Mouse (Mus musculus): ENCODE data around the gene Hmgcs1. TPM values are rescaled to one million over a fixed set of nuclear protein-coding genes. Genes with fewer than 3 reads are reported as not detected.
A peak's percentile ranks its signal among the peaks of the same experiment; 100 is the strongest.

Gene Hmgcs1
- total and polyA plus RNA-seq, 3 experiments = 16.7 to 35.4 (median 34.9) TPM

DNA sequence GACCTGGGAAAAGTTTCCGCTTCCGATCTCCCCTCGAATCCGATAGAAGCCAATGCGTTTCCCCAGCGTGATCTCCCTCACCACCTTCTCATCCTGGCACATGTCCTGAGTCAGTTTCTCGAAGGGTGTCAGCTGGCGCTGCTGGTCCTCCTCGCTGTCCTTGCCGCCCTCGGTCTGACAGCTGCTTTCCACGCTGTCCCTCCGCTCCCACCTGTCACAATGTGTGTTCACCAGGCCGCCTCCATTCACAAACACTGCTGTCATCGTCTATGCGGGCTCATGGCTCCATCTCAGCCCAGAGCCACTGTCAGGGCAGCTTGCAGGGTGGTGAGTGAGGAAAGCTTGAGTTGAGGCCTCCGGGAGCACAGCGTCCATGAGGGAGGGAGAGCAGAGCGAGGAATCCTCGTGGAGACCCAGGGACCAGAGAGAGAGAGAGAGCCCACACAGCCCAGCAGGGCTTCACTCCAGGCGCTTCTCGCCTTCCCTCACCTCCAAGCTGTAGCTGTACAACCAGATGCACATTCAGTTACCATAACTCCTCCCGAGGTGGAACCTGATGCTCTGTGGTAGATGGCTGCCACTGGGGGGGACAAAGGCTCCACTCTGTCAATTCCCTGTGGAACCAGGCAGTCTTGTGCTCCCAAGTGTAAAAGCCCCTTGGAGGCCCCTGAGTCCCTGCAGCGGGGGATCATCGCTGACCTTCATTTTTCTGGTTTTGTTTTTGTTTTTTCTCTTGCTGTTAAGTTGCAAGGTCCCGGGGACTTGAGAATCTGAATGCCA, 37.6 kb downstream of the Hmgcs1 start:
- Histone ChIP-seq H3K4me1 (ENCODE audit: control insufficient read depth, insufficient read depth, low read length) (no peaks in the 10 kb centered on the region; the same call in 1 of the 2 replicates), H3K4me3 (no peak overlapping the region), H3K27ac (no peak overlapping the region), H3K36me3 (ENCODE audit: control insufficient read depth, insufficient read depth, low read length) (no peaks in the 10 kb centered on the region), H3K79me2 (replicated peaks; ENCODE audit: control insufficient read depth, insufficient read depth, low read length) (no peaks in the 10 kb centered on the region), H3K9ac (ENCODE audit: low read depth, low read length) (no peak overlapping the region), H3K27me3 (ENCODE audit: control insufficient read depth, insufficient read depth, low read length) (no peaks in the 10 kb centered on the region)
- no peak for TF ChIP-seq CTCF (IDR thresholded peaks at IDR 0.05)
- TF ChIP-seq EP300 (IDR thresholded peaks at IDR 0.05; ENCODE audit: insufficient read depth, low read depth, low read length) = no peak
- intact Hi-C loops (cut with DNase I) = no loop called here
- 68% methylated on average over 26 of the region's 26 CpGs for WGBS
- no peak for DNase-seq

GRCm38 (mm10) chr13:119729406-119729805, 39.2 kb downstream of the Hmgcs1 start:
- H3K27me3 ChIP-seq (ENCODE audit: control insufficient read depth, insufficient read depth, low read length) = no peaks in the 10 kb centered on the region
- H3K9ac ChIP-seq (ENCODE audit: low read depth, low read length) = no peak overlapping the region
- no peak overlapping the region for H3K27ac ChIP-seq
- intact Hi-C loops (cut with DNase I) = no loop called here
- WGBS = 85% methylated on average over 7 of the region's 7 CpGs
- H3K79me2 ChIP-seq (replicated peaks; ENCODE audit: control insufficient read depth, insufficient read depth, low read length) = no peaks in the 10 kb centered on the region
- H3K36me3 ChIP-seq (ENCODE audit: control insufficient read depth, insufficient read depth, low read length) = no peaks in the 10 kb centered on the region
- H3K4me3 ChIP-seq = no peak overlapping the region
- DNase-seq = no peak
- TF ChIP-seq CTCF (IDR thresholded peaks at IDR 0.05) (no peak), EP300 (IDR thresholded peaks at IDR 0.05; ENCODE audit: insufficient read depth, low read depth, low read length) (no peak), POLR2A (IDR thresholded peaks at IDR 0.05; ENCODE audit: insufficient read depth, low read depth, low read length) (no peak)
- H3K4me1 ChIP-seq (ENCODE audit: control insufficient read depth, insufficient read depth, low read length) = no peaks in the 10 kb centered on the region; the same call in 1 of the 2 replicates

DNA sequence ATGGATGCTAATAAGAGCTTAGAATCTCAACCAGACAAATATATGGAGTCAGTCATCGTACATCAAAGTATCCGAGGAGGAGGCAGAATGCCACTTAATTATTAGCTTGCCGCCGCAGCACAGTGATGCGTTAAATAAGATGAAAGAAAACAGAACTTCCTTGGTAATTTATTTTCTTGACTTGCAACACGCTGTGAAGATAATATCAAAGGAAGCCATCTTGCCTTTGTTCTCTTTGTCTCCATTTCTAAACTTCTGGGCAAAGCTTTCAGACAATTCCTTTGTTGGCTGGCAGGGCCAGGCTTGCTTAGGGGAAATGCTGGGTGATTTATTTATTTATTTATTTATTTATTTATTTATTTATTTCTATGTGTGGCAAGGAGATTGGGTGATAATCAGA, 41.3 kb downstream of the Hmgcs1 start:
- no peaks in the 10 kb centered on the region for H3K36me3 ChIP-seq (ENCODE audit: control insufficient read depth, insufficient read depth, low read length)
- TF ChIP-seq EP300 (IDR thresholded peaks at IDR 0.05; ENCODE audit: insufficient read depth, low read depth, low read length) = no peak
- TF ChIP-seq POLR2A (IDR thresholded peaks at IDR 0.05; ENCODE audit: insufficient read depth, low read depth, low read length) = no peak
- TF ChIP-seq CTCF (IDR thresholded peaks at IDR 0.05) = no peak
- H3K79me2 ChIP-seq (replicated peaks; ENCODE audit: control insufficient read depth, insufficient read depth, low read length) = no peaks in the 10 kb centered on the region
- no peak overlapping the region for H3K9ac ChIP-seq (ENCODE audit: low read depth, low read length)
- whole genome bisulfite sequencing = 70% methylated on average over 6 of the region's 6 CpGs
- no peak overlapping the region for H3K4me3 ChIP-seq
- intact Hi-C loops (cut with DNase I) = no loop called here
- no peak for DNase-seq
- no peaks in the 10 kb centered on the region for H3K27me3 ChIP-seq (ENCODE audit: control insufficient read depth, insufficient read depth, low read length)
- no peaks in the 10 kb centered on the region; the same call in 1 of the 2 replicates for H3K4me1 ChIP-seq (ENCODE audit: control insufficient read depth, insufficient read depth, low read length)
- H3K27ac ChIP-seq = no peak overlapping the region

- peak overlapping the region; percentile 37 for H3K4me3 ChIP-seq
- H3K36me3 ChIP-seq (ENCODE audit: control insufficient read depth, insufficient read depth, low read length) = peaks cover 3% of the 10 kb centered on the region
- no peaks in the 10 kb centered on the region for H3K27me3 ChIP-seq (ENCODE audit: control insufficient read depth, insufficient read depth, low read length)
- peak overlapping the region; percentile 65 for H3K9ac ChIP-seq (ENCODE audit: low read depth, low read length)
- WGBS = 17% methylated on average over 19 of the region's 19 CpGs
- no peak for DNase-seq
- intact Hi-C loops (cut with DNase I) = no loop called here
- TF ChIP-seq CTCF (IDR thresholded peaks at IDR 0.05) (no peak), EP300 (IDR thresholded peaks at IDR 0.05; ENCODE audit: insufficient read depth, low read depth, low read length) (no peak), POLR2A (IDR thresholded peaks at IDR 0.05; ENCODE audit: insufficient read depth, low read depth, low read length) (no peak)
- peaks cover 3% of the 10 kb centered on the region for H3K4me1 ChIP-seq (ENCODE audit: control insufficient read depth, insufficient read depth, low read length)
- no peak overlapping the region; the same call in 1 of the 2 replicates for H3K27ac ChIP-seq
- H3K79me2 ChIP-seq (replicated peaks; ENCODE audit: control insufficient read depth, insufficient read depth, low read length) = 0 out of 2 replicates have a peak, but pooled peaks cover 1% of the 10 kb centered on the region
Measured at GRCm38 (mm10) chr13:119741390-119742237, 51.4 kb downstream of the Hmgcs1 start.

DNA sequence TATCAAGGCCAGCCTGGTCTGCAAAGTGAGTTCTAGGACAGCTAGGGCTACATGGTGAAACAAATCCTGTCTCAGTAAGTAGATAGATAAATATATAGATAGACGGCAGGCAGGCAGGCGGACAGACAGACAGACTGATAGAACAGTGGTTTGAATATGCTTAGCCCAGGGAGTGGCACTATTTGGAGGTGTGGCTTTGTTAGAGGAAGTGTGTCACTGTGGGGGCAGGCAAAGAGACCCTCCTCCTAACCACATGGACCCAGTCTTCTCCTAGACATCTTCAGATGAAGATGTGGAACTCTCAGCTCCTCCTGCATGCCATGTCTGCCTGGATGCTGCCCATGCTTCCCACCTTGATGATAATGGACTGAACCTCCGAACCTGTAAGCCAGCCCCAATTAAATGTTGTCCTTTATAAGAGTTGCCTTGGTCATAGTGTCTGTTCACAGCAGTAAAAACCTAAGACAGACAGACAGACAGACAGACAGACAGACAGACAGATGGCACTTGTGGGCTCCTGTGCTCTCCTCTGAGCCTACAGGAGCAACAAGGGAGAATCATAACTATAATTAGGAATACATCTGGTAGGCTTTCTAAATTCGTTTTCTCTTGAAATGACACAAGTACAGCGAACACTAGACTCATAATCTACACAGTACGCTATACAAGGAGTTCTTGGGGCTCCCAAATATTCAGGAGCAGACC, 52.7 kb downstream of the Hmgcs1 start:
- H3K27me3 ChIP-seq (ENCODE audit: control insufficient read depth, insufficient read depth, low read length) = no peaks in the 10 kb centered on the region
- H3K4me1 ChIP-seq (ENCODE audit: control insufficient read depth, insufficient read depth, low read length) = peaks cover 1% of the 10 kb centered on the region
- WGBS = 86% methylated on average over 6 of the region's 6 CpGs
- DNase-seq = no peak
- no peak for TF ChIP-seq CTCF (IDR thresholded peaks at IDR 0.05)
- no peak for TF ChIP-seq POLR2A (IDR thresholded peaks at IDR 0.05; ENCODE audit: insufficient read depth, low read depth, low read length)
- TF ChIP-seq EP300 (IDR thresholded peaks at IDR 0.05; ENCODE audit: insufficient read depth, low read depth, low read length) = no peak
- no peak overlapping the region for H3K4me3 ChIP-seq
- H3K27ac ChIP-seq = no peak overlapping the region
- peaks cover 3% of the 10 kb centered on the region for H3K36me3 ChIP-seq (ENCODE audit: control insufficient read depth, insufficient read depth, low read length)
- 0 out of 2 replicates have a peak, but pooled peaks cover 1% of the 10 kb centered on the region for H3K79me2 ChIP-seq (replicated peaks; ENCODE audit: control insufficient read depth, insufficient read depth, low read length)
- intact Hi-C loops (cut with DNase I) = no loop called here
- no peak overlapping the region for H3K9ac ChIP-seq (ENCODE audit: low read depth, low read length)

Data from heart, adult 2 months (tissue).